Mouse (Mus musculus): ENCODE measurements around the gene Defb46. TPM values are rescaled to one million over a fixed set of nuclear protein-coding genes. Genes with fewer than 3 reads are reported as not detected.

Defb46 gene
- not detected for polyA plus RNA-seq (2021)

DNA sequence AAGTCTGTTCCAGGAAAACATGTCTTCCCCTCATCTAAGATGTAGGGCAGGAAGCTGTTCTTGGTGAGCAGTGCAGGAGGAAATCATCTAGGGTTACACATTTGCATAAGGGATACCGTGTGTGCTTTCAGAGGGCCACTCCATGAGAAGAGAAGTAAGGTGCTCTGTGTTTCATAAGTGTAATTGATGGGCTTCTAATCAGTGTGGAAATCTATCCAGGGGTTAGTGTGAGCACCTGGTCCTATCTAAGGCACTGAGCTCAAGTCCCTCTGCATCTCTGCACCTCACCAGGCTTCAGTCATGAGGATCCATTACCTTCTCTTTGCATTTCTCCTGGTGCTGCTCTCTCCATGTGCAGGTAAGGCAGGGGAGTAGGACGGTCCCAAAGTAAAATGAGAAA lies at the start of gene Defb46:
Gene Defb46 (plus strand): TSS at position 301 of the 400 bp plus-strand sequence.
- TF ChIP-seq CTCF (IDR thresholded peaks at IDR 0.05), result no peak
- H3K27me3 ChIP-seq, result no peaks in the 10 kb centered on the region
- DNase-seq (ENCODE audit: low read depth, low spot score) (no peak), ATAC-seq (no peak)
- in situ Hi-C loops (cut with MboI; ENCODE audit: low pct_unique_long_range_greater_than_20kb), result no loop called here
- POLR2A ChIA-PET, result no interaction called here
- CTCF ChIA-PET, result no interaction called here

- TF ChIP-seq CTCF (IDR thresholded peaks at IDR 0.05), result no peak
- H3K27me3 ChIP-seq, result peaks cover 6% of the 10 kb centered on the region
- DNase-seq (ENCODE audit: low read depth, low spot score) (no peak), ATAC-seq (no peak)
- in situ Hi-C loops (cut with MboI; ENCODE audit: low pct_unique_long_range_greater_than_20kb), result no loop called here
- POLR2A ChIA-PET, result no interaction called here
- CTCF ChIA-PET, result no interaction called here
Measured at GRCm38 (mm10) chr8:19225161-19225560, 14.6 kb upstream of the Defb46 start, which contains the start of gene Defb6. Gene Defb6 (plus strand): TSS chr8:19225478.

- in situ Hi-C loops (cut with MboI; ENCODE audit: low pct_unique_long_range_greater_than_20kb), result no loop called here
- ATAC-seq, result no peak
- ChIA-PET CTCF (no interaction called here), POLR2A (no interaction called here)
- no peak for DNase-seq (ENCODE audit: low read depth, low spot score)
- no peaks in the 10 kb centered on the region for H3K27me3 ChIP-seq
- TF ChIP-seq CTCF (IDR thresholded peaks at IDR 0.05), result no peak
Measured at GRCm38 (mm10) chr8:19238101-19238500, 1.6 kb upstream of the Defb46 start.

DNA sequence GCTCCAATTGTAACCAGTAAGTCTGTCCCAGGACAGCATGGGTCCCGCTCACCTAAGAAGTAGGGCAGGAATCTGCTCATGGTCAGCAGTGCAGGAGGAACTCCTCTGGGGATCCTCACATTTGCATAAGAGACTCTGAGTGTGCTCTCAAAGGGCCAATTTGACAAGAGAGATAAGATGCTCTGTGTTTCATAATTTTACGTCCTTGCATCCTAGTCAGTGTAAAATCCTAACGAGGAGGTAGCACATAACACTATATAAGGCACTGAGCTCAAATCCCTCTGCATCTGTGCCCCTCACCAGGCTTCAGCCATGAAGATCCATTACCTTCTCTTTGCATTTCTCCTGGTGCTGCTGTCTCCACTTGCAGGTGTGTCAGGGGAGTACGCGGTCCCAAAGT lies 7.6 kb downstream of the Defb46 start, which contains the start of gene Defb5:
Gene Defb5 (plus strand): TSS at position 301 of the 400 bp plus-strand sequence.
- ChIA-PET POLR2A (no interaction called here), CTCF (no interaction called here)
- no peak for DNase-seq (ENCODE audit: low read depth, low spot score)
- no peak for TF ChIP-seq CTCF (IDR thresholded peaks at IDR 0.05)
- in situ Hi-C loops (cut with MboI; ENCODE audit: low pct_unique_long_range_greater_than_20kb), result loop anchor here (5.0 kb wide), 1 partner anchor 55 kb away; no protein-coding TSS in a partner anchor
- no peak for ATAC-seq
- no peaks in the 10 kb centered on the region for H3K27me3 ChIP-seq

DNA sequence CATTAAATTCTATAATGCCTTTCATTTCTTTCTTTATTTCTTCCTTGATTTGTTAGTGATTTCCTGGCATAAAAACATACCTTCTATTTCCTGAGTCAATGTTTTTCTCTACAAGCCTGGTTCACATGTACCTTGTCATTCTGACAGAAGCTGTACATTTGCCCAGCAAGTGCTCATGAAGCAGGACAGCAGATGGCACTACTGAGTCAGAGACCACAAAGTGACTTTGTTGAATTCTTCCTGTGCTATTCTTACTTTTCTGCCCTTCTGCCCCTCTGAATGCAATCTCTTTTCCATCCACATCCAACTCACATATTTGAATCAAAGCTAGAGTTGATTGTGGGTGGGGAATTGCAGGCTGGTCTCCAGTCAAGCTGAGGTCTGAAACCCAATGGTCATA lies 18.4 kb downstream of the Defb46 start:
- DNase-seq (ENCODE audit: low read depth, low spot score) (no peak), ATAC-seq (no peak)
- peak; percentile 53 for TF ChIP-seq CTCF (IDR thresholded peaks at IDR 0.05)
- ChIA-PET POLR2A (no interaction called here), CTCF (no interaction called here)
- no peaks in the 10 kb centered on the region for H3K27me3 ChIP-seq
- in situ Hi-C loops (cut with MboI; ENCODE audit: low pct_unique_long_range_greater_than_20kb), result no loop called here

DNA sequence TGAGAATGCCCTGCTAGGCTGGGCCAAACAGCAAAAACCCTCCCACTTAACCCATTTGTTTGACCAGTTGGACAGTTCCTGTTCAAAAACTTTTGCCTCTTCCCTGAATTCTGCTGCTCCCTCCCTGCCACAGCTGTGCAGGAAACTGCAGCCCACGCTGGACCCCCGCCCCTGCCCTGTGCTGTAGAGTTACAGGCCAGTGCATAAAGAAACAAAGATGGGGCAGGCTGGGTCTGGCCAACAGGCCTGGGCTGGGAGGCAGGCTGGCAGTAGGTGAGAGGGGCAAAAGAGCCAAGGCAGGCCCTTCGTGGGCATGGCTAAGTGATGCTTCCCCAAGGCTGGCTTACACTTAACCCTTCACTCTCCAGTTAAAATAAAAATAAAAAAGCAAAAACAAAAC lies 20.0 kb downstream of the Defb46 start:
- ChIA-PET CTCF (no interaction called here), POLR2A (no interaction called here)
- no peak for TF ChIP-seq CTCF (IDR thresholded peaks at IDR 0.05)
- no peak for DNase-seq (ENCODE audit: low read depth, low spot score)
- H3K27me3 ChIP-seq, result no peaks in the 10 kb centered on the region
- in situ Hi-C loops (cut with MboI; ENCODE audit: low pct_unique_long_range_greater_than_20kb), result no loop called here
- no peak for ATAC-seq

Other genes with a start within 250 kb of the Defb46 start
- gene Defb37, start 248.9 kb upstream of the Defb46 start, polyA plus RNA-seq (2021), result not detected
- not detected for gene Defb38, start 213.3 kb upstream of the Defb46 start, polyA plus RNA-seq (2021)
- gene Defb39, start 175.1 kb upstream of the Defb46 start, polyA plus RNA-seq (2021), result not detected
- gene Defb12, start 125.1 kb upstream of the Defb46 start, polyA plus RNA-seq (2021), result not detected
- not detected for gene Defb34, start 116.2 kb upstream of the Defb46 start, polyA plus RNA-seq (2021)
- gene Gm45826, start 99.1 kb upstream of the Defb46 start, polyA plus RNA-seq (2021), result not detected
- gene Defb14, start 45.6 kb upstream of the Defb46 start, polyA plus RNA-seq (2021), result not detected
- gene Defb4, start 41.2 kb upstream of the Defb46 start, polyA plus RNA-seq (2021), result not detected
- not detected for gene Defb6, start 14.4 kb upstream of the Defb46 start, polyA plus RNA-seq (2021)
- gene Defb5, start 7.7 kb downstream of the Defb46 start, polyA plus RNA-seq (2021), result not detected
- not detected for gene Defb3, start 53.4 kb downstream of the Defb46 start, polyA plus RNA-seq (2021)
- not detected for gene Defb8, start 207.7 kb downstream of the Defb46 start, polyA plus RNA-seq (2021)

Measured in Patski (cell line).